Mouse (Mus musculus) lung, postnatal 14 days (tissue): Measurements from ENCODE around the gene Mrpl52.

Source experiments
- DNase-seq: peaks from one replicate; pipeline ENCODE4 v3.0.0; 2021

Gene Mrpl52

GRCm38 (mm10) chr14:54475941-54476844 lies 49.5 kb downstream of the Mrpl52 start, which contains the start of gene Rem2:
Rem2 (plus strand) TSS chr14:54476100.
- DNase-seq = peak; percentile 72

GRCm38 (mm10) chr14:54477172-54477909 lies 50.6 kb downstream of the Mrpl52 start:
- DNase-seq = no peak
